Mouse (Mus musculus): ENCODE measurements at regions not wholly inside any gene's neighbourhood (a gene's known extent, or its start where the extent isn't known, plus 50 kb on each side); places are given as distances from the start of the nearest gene placed in this dataset.
A peak's percentile ranks its signal among the peaks of the same experiment; 100 is the strongest.
"Not testable (repeated sequence)": the region's sequence is repeated elsewhere in the genome, so short reads cannot be mapped to it uniquely, and the experiment has no call there.

- H3K4me1 ChIP-seq (ENCODE audit: control insufficient read depth, insufficient read depth, low read length), result no peaks in the 10 kb centered on the region
- no peak overlapping the region for H3K4me3 ChIP-seq (ENCODE audit: insufficient read depth, low read depth, low read length)
- WGBS, result 90% methylated on average over 5 of the region's 5 CpGs
- H3K27me3 ChIP-seq (replicated peaks; ENCODE audit: control insufficient read depth, insufficient read depth, low read length), result no peaks in the 10 kb centered on the region
- H3K36me3 ChIP-seq (ENCODE audit: control insufficient read depth, insufficient read depth, low read length), result no peaks in the 10 kb centered on the region
- no peak for TF ChIP-seq POLR2A (IDR thresholded peaks at IDR 0.05; ENCODE audit: low read depth, low read length)
- no peak for TF ChIP-seq CTCF (conservative IDR thresholded peaks at IDR 0.05; ENCODE audit: insufficient read depth, insufficient read length, low read depth, low read length)
- no peak for DNase-seq
- no peak overlapping the region for H3K27ac ChIP-seq (ENCODE audit: insufficient read depth, low read depth, low read length)
Measured at GRCm38 (mm10) chr12:27909417-27910100, 567.2 kb upstream of the Sox11 start.

DNA sequence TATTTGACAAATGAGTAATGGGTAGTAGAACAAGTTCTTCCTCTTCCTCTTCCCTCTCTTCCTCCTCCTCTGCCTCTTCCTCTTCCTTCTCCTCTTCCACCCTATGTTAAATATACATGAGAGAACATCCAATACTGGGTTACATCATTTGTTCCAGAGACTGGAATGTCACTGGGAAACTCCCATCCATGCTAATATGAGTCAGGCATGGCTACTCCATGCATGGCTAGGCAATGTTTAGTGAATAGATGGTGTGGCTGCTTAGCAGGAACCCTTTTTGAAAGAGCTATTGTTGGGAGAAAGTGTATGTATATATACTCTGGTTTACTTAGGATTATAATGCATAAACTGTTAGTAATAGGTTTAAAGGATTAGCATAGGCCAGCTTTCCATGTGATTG, 554.3 kb upstream of the Sox11 start:
- not testable (repeated sequence) for DNase-seq; H3K4me3 ChIP-seq (ENCODE audit: insufficient read depth, low read depth, low read length); H3K27me3 ChIP-seq (replicated peaks; ENCODE audit: control insufficient read depth, insufficient read depth, low read length); H3K27ac ChIP-seq (ENCODE audit: insufficient read depth, low read depth, low read length); H3K36me3 ChIP-seq (ENCODE audit: control insufficient read depth, insufficient read depth, low read length); H3K4me1 ChIP-seq (ENCODE audit: control insufficient read depth, insufficient read depth, low read length)

- H3K4me3 ChIP-seq (ENCODE audit: insufficient read depth, low read depth, low read length), result no peak overlapping the region
- H3K4me1 ChIP-seq (ENCODE audit: control insufficient read depth, insufficient read depth, low read length), result no peaks in the 10 kb centered on the region
- TF ChIP-seq CTCF (conservative IDR thresholded peaks at IDR 0.05; ENCODE audit: insufficient read depth, insufficient read length, low read depth, low read length) (no peak), POLR2A (IDR thresholded peaks at IDR 0.05; ENCODE audit: low read depth, low read length) (no peak)
- H3K27ac ChIP-seq (ENCODE audit: insufficient read depth, low read depth, low read length), result no peak overlapping the region
- 24% methylated on average over 4 of the region's 4 CpGs for WGBS
- H3K27me3 ChIP-seq (replicated peaks; ENCODE audit: control insufficient read depth, insufficient read depth, low read length), result no peaks in the 10 kb centered on the region
- no peak for DNase-seq
- H3K36me3 ChIP-seq (ENCODE audit: control insufficient read depth, insufficient read depth, low read length), result no peaks in the 10 kb centered on the region
Measured at GRCm38 (mm10) chr12:27881720-27882119, 539.3 kb upstream of the Sox11 start.

DNA sequence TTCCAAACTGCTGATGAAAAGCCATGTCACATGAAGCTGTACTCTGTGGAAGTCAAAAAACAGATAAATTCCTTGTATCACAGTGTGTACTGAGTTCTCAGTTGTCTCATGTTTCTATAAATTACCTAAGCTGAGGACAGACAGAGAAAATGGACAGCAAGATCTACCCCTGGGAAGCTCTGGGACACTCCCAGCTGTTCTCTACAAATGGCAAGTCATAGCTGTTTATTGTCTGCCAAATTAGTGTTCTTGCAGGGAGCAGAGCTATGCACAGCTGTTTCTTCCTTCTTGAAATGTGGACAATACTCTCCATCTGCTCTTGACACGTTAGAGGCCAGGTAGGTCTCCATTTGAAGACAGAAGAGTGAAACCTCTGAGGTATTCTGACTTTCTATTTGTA, 524.0 kb upstream of the Sox11 start:
- no peaks in the 10 kb centered on the region for H3K4me1 ChIP-seq (ENCODE audit: control insufficient read depth, insufficient read depth, low read length)
- no peaks in the 10 kb centered on the region for H3K27me3 ChIP-seq (replicated peaks; ENCODE audit: control insufficient read depth, insufficient read depth, low read length)
- TF ChIP-seq CTCF (conservative IDR thresholded peaks at IDR 0.05; ENCODE audit: insufficient read depth, insufficient read length, low read depth, low read length), result no peak
- TF ChIP-seq POLR2A (IDR thresholded peaks at IDR 0.05; ENCODE audit: low read depth, low read length), result no peak
- no peaks in the 10 kb centered on the region for H3K36me3 ChIP-seq (ENCODE audit: control insufficient read depth, insufficient read depth, low read length)
- no peak for DNase-seq
- H3K27ac ChIP-seq (ENCODE audit: insufficient read depth, low read depth, low read length), result no peak overlapping the region
- WGBS, result 63% methylated on average over 1 of the region's 1 CpGs
- H3K4me3 ChIP-seq (ENCODE audit: insufficient read depth, low read depth, low read length), result no peak overlapping the region

DNA sequence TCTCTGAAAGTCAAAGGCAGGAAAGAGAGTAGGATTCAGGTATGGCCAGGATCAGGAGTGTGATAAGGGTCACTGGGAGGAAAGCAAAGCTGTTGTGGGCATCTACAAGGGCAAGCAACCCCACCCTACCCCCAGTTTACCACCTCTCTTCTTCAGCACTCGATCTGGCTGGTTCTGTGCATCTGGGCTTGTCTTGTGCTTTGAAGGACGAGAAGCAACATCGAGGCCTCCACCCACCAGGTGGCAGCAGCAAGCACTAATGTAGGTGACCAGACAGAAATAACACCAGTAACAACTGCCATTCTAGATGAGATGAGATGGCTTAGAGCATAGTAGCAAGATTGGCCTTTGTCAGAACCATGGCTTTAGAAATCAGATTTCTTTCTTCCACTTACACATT, 507.2 kb upstream of the Sox11 start:
- no peak for TF ChIP-seq POLR2A (IDR thresholded peaks at IDR 0.05; ENCODE audit: low read depth, low read length)
- TF ChIP-seq CTCF (conservative IDR thresholded peaks at IDR 0.05; ENCODE audit: insufficient read depth, insufficient read length, low read depth, low read length), result peak; percentile 55
- Histone ChIP-seq H3K27ac (ENCODE audit: insufficient read depth, low read depth, low read length) (no peak overlapping the region), H3K27me3 (replicated peaks; ENCODE audit: control insufficient read depth, insufficient read depth, low read length) (no peaks in the 10 kb centered on the region), H3K4me3 (ENCODE audit: insufficient read depth, low read depth, low read length) (no peak overlapping the region), H3K36me3 (ENCODE audit: control insufficient read depth, insufficient read depth, low read length) (no peaks in the 10 kb centered on the region), H3K4me1 (ENCODE audit: control insufficient read depth, insufficient read depth, low read length) (no peaks in the 10 kb centered on the region)
- 92% methylated on average over 3 of the region's 3 CpGs for WGBS
- DNase-seq, result peak; percentile 10

DNA sequence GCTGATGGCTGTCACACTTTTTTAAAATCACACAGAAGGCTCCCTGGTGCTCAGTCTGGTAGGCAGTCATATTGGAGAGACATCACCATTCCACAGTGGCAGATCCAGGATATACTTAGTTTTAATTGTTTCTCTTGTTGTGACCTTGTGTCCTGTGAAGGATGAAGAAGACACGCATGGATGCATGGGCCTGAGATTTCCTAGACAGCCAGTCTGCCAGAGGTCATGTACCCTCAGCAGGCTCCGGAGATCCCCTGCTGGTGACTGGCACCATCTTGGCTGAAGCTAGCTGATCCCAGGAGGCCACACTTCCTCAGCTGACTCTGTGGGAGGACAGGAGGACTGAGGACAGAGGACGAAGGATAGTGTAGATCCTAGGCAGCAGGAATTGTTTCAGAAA, 506.7 kb upstream of the Sox11 start:
- TF ChIP-seq CTCF (conservative IDR thresholded peaks at IDR 0.05; ENCODE audit: insufficient read depth, insufficient read length, low read depth, low read length), result no peak
- TF ChIP-seq POLR2A (IDR thresholded peaks at IDR 0.05; ENCODE audit: low read depth, low read length), result no peak
- DNase-seq, result peak; percentile 27
- no peaks in the 10 kb centered on the region for H3K4me1 ChIP-seq (ENCODE audit: control insufficient read depth, insufficient read depth, low read length)
- H3K4me3 ChIP-seq (ENCODE audit: insufficient read depth, low read depth, low read length), result no peak overlapping the region
- 30% methylated on average over 3 of the region's 3 CpGs for WGBS
- no peak overlapping the region for H3K27ac ChIP-seq (ENCODE audit: insufficient read depth, low read depth, low read length)
- H3K36me3 ChIP-seq (ENCODE audit: control insufficient read depth, insufficient read depth, low read length), result no peaks in the 10 kb centered on the region
- H3K27me3 ChIP-seq (replicated peaks; ENCODE audit: control insufficient read depth, insufficient read depth, low read length), result no peaks in the 10 kb centered on the region

- no peaks in the 10 kb centered on the region for H3K36me3 ChIP-seq (ENCODE audit: control insufficient read depth, insufficient read depth, low read length)
- WGBS, result 68% methylated on average over 5 of the region's 5 CpGs
- no peaks in the 10 kb centered on the region for H3K27me3 ChIP-seq (replicated peaks; ENCODE audit: control insufficient read depth, insufficient read depth, low read length)
- no peaks in the 10 kb centered on the region for H3K4me1 ChIP-seq (ENCODE audit: control insufficient read depth, insufficient read depth, low read length)
- DNase-seq, result no peak
- TF ChIP-seq CTCF (conservative IDR thresholded peaks at IDR 0.05; ENCODE audit: insufficient read depth, insufficient read length, low read depth, low read length) (no peak), POLR2A (IDR thresholded peaks at IDR 0.05; ENCODE audit: low read depth, low read length) (no peak)
- no peak overlapping the region for H3K4me3 ChIP-seq (ENCODE audit: insufficient read depth, low read depth, low read length)
- H3K27ac ChIP-seq (ENCODE audit: insufficient read depth, low read depth, low read length), result no peak overlapping the region
Measured at GRCm38 (mm10) chr12:27848141-27848540, 505.8 kb upstream of the Sox11 start.

GRCm38 (mm10) chr12:27847397-27847796, 505.0 kb upstream of the Sox11 start:
- WGBS, result 53% methylated on average over 10 of the region's 10 CpGs
- no peak for TF ChIP-seq CTCF (conservative IDR thresholded peaks at IDR 0.05; ENCODE audit: insufficient read depth, insufficient read length, low read depth, low read length)
- no peak for TF ChIP-seq POLR2A (IDR thresholded peaks at IDR 0.05; ENCODE audit: low read depth, low read length)
- Histone ChIP-seq H3K27ac (ENCODE audit: insufficient read depth, low read depth, low read length) (no peak overlapping the region), H3K27me3 (replicated peaks; ENCODE audit: control insufficient read depth, insufficient read depth, low read length) (no peaks in the 10 kb centered on the region), H3K4me1 (ENCODE audit: control insufficient read depth, insufficient read depth, low read length) (no peaks in the 10 kb centered on the region), H3K36me3 (ENCODE audit: control insufficient read depth, insufficient read depth, low read length) (no peaks in the 10 kb centered on the region), H3K4me3 (ENCODE audit: insufficient read depth, low read depth, low read length) (no peak overlapping the region)
- no peak for DNase-seq
